Mouse (Mus musculus) left cerebral cortex, postnatal 25 days (tissue): ENCODE measurements at regions not wholly inside any gene's neighbourhood (a gene's known extent, or its start where the extent isn't known, plus 50 kb on each side); places are given as distances from the start of the nearest gene placed in this dataset.

Experiments used
- DNase-seq, 2 experiments: peaks; one replicate each; pipeline ENCODE4 v3.0.0; 2022; ENCODE audit warnings: low spot score in 2 of 2, mixed read lengths in 1 of 2
- intact Hi-C: fragments of 180-260 bp; cut with DNase I; formaldehyde crosslinking; loops from one replicate; pipeline ENCODE4 v1.15.1; 2025

DNA sequence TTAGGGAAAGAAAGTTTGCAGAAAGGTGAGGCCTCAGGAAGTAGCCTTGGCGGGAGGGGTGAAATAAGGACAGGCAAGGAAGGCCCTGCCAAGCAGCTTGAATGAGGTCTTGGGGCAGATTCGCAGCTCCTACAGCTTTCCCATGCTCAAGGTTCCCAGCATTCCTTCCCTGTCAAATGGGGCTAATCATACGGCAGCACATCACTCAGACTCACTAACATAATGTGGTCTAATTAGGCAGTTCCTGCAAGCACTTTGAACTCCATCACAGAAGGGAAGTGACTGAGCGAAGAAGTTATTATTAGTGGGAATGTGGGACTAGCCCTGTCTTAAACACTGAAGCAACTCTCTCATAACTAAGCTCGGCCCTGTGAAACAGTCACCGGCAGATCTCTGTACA, 87.1 kb upstream of the Gm10260 start:
- intact Hi-C loops: no loop called here
- DNase-seq: no peak

DNA sequence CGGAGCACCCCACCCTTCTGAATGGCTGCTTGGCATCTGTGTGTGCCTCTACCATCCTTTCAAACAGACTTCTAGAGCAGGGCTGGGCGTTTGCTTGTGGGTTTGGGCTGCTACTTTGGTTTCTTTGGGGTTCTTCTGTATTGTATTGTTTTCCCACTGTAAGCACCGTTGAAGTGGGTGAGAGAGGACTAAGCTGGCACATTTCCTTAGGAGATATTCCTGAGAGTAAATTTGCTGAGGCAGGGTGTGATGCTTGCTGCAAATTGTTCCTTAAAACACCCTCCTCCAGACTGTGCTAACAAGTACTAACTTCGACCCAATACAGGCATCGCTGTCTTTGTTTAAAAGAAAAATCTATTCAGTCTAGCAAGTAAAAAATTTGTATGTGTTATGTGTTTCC, 84.7 kb upstream of the Gm10260 start:
- intact Hi-C loops: no loop called here
- DNase-seq: peak in 1 of 2 experiments; percentile 55

DNA sequence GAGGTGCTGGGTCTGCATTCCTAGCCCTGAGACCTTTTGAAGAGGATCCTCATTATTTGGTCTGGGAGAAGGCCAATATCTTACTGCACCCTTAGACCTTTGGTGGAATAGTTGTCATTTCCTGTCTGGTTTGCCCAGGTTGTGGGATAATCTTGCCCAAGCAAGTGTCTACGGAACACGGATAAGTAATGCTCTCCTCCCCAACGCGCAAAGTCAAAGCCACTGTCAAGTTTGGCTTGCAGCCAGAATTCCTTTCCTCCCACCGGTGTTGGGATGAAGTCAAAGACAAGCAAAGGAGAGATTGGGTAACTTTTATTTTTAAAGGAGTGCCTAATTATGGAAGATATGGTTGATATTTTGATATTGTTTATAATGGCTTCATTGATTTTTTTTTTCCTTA, 82.4 kb upstream of the Gm10260 start:
- intact Hi-C loops: no loop called here
- no peak for DNase-seq

DNA sequence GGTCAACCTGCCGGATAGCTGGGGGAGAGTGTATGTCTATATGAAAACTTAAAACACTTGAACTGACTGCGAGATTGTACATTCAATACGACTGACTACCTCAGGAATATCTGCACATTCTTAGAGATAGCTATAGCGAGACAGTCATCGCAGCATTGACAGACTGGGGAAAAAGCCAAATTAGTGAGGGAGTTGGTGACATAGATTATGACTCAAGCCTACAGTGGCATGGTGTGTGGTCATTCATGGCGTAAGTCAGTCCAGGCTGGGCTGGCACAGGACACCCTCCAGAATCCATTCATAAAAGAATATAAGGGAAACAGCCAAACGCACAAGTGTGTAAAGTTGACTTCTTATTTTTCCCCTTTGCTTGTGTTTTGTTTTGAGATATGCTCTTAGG, 81.1 kb upstream of the Gm10260 start:
- DNase-seq: no peak
- intact Hi-C loops: no loop called here

DNA sequence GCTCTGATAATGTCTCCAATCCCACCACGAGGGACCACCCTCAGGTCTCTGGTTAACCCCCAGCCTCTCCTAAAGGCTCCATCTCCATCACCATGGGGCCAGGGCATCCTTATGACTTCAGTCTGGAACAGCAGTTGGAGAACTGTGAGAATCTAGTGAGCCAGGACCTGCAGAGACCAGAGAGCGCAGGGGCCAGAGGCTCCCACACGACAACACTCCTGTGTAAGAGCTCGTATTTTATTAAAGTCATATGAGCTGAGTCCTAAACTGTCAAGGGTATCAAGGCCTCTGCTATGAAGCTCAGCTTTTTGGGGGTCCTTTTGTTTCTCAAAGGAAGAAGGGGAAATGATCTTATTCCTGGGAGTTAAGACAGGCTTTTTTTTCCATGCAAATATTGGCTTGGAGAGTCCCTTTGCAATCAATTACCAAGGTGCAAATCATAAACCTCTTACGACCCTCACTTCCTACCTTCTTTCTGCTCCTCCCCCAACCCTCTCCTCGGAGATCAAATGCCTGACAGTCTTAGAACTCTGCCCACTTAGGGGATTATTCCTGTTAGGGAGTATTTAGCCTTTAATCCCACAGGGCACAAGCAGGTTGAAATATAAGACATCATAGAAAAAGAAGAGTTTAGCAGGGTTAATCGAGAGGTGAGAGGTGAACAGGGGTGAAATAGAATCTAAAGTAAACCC, 79.3 kb upstream of the Gm10260 start:
- DNase-seq: no peak
- intact Hi-C loops: no loop called here

DNA sequence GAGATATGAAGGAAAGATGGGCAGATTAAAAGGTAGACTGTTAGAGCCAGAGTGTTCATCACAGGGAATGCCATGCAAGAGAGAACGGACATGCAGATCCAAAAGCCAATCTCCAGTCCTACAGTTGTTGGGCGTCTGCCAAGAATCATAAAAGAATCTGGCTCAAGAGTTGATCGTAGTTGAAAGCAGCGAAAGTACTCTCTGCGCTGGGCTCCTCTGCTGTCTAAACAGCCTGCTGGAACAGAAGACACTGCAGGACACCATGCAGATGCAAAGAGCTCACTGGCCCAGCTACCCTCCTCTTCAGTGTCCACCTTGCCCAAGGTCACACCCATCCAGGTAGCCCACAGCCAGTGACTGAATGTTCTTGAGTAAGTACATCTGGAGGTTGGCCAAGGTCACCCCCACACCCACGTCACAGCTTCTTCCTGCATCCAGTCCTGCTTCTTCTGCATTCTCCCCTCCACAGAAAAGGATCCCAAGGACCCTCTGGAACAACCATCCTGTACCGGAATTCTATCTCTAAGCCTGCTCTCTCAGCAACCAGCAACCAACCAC, 77.1 kb upstream of the Gm10260 start:
- DNase-seq: peak in 1 of 2 experiments; percentile 32
- intact Hi-C loops: no loop called here

DNA sequence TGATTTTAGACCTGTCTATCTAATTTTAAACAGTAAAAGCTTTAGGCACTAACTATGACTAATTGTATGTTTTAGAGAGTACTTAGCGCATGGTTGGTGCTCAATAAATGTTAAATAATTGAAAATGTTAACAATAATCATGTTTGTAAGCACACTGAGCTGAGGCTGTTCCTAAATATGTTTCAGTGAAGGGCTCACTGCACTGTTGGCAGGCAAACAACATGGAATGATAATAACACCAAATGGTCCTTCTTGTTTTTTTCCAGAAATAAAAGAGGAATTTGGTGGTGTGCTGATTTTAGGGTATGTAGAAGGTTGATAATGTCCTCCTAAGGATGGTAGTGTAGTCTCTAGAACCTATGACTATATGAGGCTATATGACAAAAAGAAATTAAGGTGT, 72.0 kb upstream of the Gm10260 start:
- intact Hi-C loops: no loop called here
- no peak for DNase-seq

DNA sequence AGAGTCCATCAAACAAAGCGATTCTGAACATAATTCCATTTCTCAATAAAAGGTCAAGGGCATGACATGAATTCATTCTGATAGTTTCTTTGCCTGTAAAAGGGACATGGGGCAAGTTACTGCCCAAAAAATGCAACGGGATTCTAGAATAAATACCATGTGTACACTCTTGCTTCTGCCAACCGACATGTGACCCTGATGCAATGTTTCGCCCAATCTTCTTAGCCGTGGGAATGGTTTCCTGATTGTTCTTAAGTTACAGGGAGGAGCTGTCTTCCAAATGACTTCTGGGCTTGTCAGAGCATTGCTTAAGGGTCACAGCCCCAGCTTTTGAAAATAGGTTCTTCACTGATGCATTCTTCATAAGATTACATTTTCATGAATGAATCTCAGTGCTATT, 71.4 kb upstream of the Gm10260 start:
- no peak for DNase-seq
- intact Hi-C loops: no loop called here

DNA sequence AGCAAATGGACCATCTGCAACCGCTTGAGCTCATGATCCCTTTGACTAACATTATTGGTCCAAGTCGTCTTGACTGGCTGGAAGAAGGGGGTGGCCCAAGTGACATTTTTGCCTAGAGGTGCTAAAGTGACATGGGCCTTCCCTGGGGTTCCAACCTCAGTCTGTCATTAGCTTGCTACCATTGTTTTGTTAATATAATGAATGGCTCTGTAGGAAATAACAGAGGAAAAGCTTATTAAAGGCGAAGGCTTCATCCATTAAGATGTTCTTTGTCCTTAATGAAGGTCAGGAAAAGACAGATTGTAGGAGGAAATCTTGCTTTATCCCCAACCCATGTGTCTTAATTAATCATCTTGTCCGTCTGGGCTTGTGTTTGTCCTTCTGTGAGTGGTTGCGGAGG, 69.1 kb upstream of the Gm10260 start:
- intact Hi-C loops: no loop called here
- DNase-seq: no peak

DNA sequence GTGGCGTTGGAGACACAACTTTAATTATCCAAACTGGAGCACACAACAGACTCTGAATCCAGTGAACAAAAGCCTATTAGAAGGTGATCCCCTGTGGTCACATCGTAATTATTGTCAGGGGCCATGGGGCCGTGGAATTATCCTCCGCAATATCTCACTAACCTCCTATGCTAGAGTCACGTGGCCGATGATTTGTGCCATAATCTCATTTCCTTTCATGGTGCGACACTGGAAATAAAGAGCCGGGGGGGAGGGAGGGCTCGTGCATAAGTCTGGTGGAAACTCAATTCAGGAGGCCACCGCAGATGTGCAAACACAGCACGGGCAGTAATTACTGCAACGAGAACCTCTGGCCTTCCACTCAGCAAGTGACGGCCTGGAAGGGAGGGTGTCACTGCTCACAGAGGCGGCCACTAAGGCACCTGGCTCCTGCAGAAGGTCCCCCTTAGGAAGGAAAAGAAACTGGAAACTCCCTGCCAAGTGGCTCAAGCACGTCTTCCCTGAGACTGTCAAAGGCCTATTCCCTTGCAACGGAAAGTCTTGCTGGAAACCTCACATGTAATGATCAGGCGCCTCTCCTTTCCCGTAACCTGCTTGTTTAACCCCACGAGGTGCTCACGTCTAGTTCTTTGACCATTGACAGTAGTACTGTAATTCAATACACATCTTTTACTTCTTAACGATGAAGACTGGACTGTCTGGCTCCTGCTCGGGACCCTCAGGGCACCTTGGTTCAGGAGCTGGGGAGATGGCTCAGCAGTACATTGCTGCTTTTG, 65.6 kb upstream of the Gm10260 start:
- DNase-seq: no peak
- intact Hi-C loops: no loop called here

DNA sequence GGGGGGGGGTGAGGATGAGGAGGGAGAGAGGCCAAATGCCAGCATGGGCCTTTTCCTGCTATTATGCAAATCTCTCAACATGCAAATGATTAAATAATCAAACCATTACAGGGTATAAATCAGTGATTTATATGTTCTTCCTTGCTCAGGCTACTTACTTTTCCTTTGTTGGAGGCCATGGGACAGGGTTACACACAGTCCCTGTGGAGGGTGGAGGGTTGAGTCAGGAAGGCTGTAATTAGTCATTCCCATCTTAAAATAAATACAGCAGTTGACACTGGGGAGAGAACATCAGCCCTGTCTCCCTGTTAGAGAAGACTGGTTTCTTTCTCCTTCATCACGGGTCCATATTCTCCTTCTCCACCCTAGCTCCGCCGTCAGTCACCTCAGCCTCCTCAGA, 64.9 kb upstream of the Gm10260 start:
- intact Hi-C loops: no loop called here
- no peak for DNase-seq

DNA sequence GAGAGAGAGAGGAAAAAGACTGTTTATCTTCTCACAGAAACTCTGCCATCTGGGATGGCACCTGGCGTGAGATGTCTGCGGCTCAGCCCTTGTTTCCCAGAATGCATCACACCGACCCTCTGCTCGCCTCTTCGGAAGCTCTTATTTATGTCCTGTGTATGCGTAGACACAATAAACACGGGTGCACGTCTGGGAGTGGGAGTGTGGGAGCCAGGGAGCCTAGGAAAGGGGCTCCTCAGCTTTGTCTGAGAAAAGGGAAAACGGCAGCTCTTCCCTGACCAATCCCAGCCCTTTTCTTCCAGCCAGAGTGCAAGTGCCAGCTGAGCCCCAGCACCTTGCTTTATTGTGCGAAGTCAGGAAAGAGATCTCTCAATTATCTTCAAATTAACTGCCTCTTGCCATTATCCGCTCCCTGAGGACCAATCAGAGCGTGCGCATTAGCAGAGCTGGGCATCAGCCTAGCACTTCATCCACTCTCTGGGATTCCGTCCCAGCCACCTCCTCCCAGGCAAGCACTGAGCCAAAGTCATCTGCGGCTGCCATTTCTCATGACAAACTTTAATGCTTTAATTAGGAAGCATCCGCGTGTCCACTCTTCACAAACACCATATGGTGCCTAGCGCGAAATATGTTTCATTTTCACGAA, 63.8 kb upstream of the Gm10260 start:
- intact Hi-C loops: no loop called here
- peak; percentile 58 to 77 for DNase-seq

DNA sequence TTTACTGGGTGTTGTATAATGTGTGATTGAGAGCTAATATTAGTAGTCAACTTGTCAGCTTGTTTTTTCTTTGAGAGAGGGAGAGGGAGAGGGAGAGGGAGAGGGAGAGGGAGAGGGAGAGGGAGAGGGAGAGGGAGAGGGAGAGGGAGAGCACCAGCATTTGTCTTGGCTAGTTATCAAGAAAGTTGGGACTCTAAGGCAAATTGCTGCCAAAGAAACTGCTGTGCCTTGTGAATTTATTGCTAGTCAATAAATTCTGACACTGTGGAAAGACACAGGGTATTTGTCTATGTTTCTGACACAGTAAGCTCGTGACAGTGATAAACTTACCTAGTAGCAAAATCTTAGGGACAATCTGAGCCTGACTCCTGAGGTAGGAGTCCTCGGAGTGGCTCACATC, 61.2 kb upstream of the Gm10260 start:
- no peak for DNase-seq
- intact Hi-C loops: no loop called here

DNA sequence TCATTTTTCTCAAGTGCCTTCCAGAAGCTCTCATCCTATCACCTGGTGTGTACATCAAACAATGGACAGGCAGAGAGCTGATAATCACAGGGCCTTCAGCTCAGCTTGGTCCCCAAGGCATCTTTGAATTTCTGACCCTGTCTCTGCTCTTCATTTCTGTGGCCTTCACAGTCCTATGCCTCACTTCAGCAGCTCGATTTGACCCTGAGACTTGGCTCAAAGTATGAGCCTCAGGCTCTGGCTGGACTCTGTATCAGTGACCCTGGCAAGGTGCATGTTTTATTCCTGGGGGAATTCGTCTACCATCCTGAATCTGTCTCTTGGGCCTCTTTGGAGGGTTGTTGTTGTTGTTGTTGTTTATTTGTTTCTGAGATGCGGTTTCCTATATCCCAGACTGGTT, 60.6 kb upstream of the Gm10260 start:
- no peak for DNase-seq
- intact Hi-C loops: no loop called here

DNA sequence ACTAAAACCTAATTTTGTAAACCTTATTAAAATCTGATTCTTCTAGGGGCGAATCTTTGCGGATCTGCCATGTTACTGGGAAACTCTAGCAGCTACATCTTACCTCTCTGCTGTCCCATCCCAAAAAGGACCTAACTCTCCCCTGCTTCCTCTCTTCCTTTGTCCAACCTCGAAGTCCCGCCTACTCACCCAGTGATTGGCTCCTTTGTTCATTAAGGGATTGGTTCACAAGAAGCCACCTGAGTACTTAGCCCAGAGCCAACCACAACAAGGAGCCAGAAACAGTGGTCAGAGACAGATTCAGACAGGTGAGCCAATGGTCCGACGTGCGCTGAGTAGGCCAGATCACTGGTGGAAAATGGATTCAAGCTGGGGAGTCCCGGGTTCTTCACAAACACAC, 60.0 kb upstream of the Gm10260 start:
- intact Hi-C loops: no loop called here
- DNase-seq: no peak

DNA sequence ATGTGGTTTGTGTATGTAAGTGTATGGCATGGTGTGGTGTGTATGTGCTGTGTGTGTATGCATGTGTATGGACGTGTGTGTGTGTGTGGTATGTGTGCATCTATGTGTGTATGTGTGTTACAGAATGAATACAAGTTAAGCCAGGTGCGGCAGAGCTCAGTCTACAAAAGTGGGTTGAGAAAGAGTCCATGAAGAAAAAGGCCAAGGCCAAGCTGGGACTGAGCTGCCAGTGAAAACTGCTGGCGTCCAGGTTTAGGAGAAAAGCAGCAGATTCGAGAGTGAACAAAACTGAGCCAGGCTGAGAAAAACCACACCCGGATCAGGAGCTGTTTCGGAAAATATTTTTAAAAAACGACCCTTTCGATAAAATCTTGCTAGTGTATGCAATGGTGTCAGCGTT, 58.6 kb upstream of the Gm10260 start:
- DNase-seq: no peak
- intact Hi-C loops: no loop called here

DNA sequence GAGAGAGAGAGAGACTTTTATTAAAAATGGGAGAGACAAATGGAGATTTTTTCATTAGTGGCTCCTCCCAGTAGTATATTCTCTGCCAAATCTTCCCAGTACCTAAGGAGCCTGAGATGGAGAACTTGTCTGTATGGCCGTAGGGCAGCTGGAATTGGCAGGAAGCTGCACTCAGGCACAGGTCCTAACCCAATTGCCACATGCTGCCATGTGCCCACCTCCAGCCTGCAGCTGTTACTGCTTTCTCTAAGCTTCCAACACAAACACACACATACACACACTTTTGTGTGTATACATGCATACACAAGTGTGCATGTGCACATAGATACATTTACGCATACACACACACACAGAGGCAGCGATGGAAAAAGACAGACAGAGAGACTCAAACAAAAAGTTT, 56.5 kb upstream of the Gm10260 start:
- intact Hi-C loops: no loop called here
- DNase-seq: no peak
